Mouse (Mus musculus): ENCODE measurements around the gene Klhl6.

DNA sequence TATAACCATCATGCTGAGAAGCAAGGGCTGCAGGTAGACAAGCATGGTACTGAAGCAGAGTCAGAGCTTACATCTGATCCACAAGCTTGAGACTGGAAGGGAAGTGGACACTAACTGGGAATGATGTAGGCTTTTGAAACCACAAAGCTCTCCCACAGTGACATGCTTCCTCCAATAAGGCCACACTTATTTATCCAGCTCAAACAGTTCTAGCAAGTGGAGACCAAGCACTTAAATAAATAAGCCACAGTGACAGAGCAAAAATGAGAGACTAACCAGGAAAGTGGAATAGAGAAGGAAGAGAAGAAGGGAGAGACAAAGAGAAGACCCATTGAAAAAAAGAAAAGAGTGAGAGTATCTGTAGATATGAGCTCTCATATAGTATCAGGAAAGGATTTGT, 62.0 kb downstream of the Klhl6 start:
- TF ChIP-seq CTCF (IDR thresholded peaks at IDR 0.05) (no peak), POLR2A (IDR thresholded peaks at IDR 0.05; ENCODE audit: insufficient read depth, low read depth, low read length) (no peak)

Data from heart, adult 2 months (tissue).